Mouse (Mus musculus): Measurements from ENCODE around the gene Trhde. TPM values are rescaled to one million over a fixed set of nuclear protein-coding genes. Genes with fewer than 3 reads are reported as not detected.

The Trhde gene
- 10 to 100 TPM; 18.6 to 18.7 TPM for total RNA-seq (2021)

DNA sequence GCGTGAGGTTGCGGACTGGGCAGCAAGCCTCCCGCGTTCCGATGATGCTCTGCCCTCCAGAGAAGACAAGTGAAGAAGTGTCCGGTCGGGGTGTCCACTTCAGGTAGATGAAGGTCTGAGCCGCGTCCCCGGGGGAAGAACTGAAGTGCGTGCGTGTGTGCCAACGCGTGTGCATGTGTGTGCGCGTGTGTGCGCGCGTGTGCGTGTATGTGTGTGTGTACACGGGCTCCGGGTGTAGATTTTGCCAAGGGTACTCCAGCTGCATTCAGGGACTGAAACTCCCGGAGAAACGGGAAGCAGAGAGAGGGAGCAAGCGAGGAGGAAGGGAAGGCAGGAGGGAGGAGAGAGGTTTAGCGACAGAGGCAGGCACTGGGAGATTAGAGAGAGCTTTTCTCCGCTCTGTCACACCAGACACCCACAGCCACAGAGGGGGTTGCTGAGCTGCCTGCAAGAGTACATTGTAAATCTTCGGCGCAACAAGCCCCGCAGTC lies at the start of gene Trhde:
Gene Trhde (minus strand): TSS at position 147 of the 491 bp plus-strand sequence.
- intact Hi-C loops (cut with DNase I): loop anchor here (10.0 kb wide), 2 partner anchors 293 to 1777 kb away; no protein-coding TSS in a partner anchor
- peak; percentile 39 for DNase-seq

DNA sequence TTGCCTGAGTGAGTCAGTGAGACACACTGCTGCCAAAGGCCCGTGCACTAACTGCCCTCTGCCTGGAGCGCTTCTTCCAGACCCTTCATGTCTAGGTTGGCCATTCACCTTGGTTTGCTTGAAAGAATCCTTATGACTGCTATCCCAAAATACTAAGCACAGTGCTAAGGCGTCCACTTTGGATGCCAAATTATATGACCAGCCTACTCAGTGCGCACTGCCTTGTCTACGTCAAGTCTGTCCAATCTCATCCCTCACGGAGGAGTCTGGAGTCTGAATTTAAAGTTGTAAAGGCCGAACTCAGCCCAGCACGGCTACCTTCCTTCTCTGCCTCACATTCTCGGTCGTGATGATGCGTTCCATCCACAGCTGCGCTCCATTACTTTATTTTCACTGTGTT lies 39.9 kb upstream of the Trhde start:
- no peak for DNase-seq
- intact Hi-C loops (cut with DNase I): no loop called here

- intact Hi-C loops (cut with DNase I): no loop called here
- no peak for DNase-seq
These were observed 39.3 kb upstream of the Trhde start for GRCm38 (mm10) chr10:114841440-114841839.

GRCm38 (mm10) chr10:114831313-114831712 lies 29.2 kb upstream of the Trhde start:
- peak; percentile 5 for DNase-seq
- intact Hi-C loops (cut with DNase I): no loop called here

- intact Hi-C loops (cut with DNase I): loop anchor here (10.0 kb wide), 2 partner anchors 286 to 1784 kb away; no protein-coding TSS in a partner anchor
These were observed 6.7 kb upstream of the Trhde start for GRCm38 (mm10) chr10:114808799-114809198.

GRCm38 (mm10) chr10:114805884-114806283 lies 3.8 kb upstream of the Trhde start:
- peak; percentile 74 for DNase-seq
- intact Hi-C loops (cut with DNase I): loop anchor here (10.0 kb wide), 2 partner anchors 289 to 1781 kb away; no protein-coding TSS in a partner anchor

More at GRCm38 (mm10) chr10:114808799-114809198, 6.7 kb upstream of the Trhde start:
- no peak for DNase-seq

DNA sequence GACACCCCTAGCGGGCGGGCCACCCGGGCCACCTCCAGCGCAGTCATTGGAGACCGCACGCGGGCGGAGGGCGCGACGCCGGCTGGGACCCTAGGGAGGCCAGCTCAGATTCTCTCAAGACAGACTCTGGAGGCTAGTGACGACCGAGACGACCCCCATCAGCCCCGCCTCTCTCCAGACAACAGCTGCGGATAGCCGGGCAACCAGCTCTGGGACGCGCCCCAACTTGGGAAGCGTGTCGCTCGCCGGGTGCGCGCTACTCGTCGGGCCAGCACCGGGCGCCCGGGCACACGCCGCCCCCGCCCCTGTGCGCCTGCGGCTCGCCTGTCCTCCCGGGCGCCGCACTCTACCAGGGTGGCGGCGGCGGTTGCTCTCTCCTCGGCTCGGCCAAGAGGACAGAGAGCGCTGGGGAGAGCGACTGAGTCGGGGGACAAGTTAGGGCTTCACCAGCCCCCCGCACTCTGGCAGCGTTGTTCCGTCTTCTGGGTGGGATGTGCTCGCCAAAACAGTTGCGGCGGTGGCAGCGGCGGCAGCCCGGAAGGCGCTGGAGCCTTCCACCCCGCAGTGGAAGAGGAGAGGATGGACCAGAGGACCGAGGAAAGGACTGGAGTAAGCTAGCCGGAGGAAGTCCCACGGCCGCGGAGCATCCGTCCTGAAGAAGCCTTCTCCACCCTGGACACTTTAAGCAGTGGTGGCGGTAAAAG lies 498 bp downstream of the Trhde start:
- intact Hi-C loops (cut with DNase I): loop anchor here (10.0 kb wide), 2 partner anchors 293 to 1777 kb away; no protein-coding TSS in a partner anchor
- DNase-seq: peak; percentile 83

GRCm38 (mm10) chr10:114800331-114801304 lies 1.5 kb downstream of the Trhde start:
- intact Hi-C loops (cut with DNase I): loop anchor here (10.0 kb wide), 2 partner anchors 294 to 1776 kb away; no protein-coding TSS in a partner anchor
- peak; percentile 32 for DNase-seq

DNA sequence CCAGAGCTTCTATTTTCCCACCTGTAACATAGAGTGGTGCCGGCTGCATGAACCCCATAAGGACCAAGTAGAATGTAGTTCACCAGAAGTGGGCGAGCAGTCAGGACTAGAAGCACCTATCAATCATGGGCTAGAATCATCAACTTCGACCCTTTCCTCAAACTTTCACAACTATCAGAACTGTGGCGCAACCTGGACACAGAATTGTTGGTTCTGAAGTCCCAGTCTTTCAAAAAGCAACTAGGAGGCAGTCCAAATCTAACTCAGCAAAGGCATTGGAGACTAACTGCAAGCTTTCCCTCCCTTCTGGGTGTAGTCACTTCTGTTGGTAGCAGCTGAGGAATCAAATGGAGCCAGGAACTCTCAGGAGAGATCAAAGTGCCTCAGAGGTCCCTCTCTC lies 2.6 kb downstream of the Trhde start:
- no peak for DNase-seq
- intact Hi-C loops (cut with DNase I): no loop called here

GRCm38 (mm10) chr10:114798788-114799187 lies 3.3 kb downstream of the Trhde start:
- intact Hi-C loops (cut with DNase I): no loop called here
- DNase-seq: no peak

- DNase-seq: no peak
- intact Hi-C loops (cut with DNase I): no loop called here
These were observed 3.9 kb downstream of the Trhde start for GRCm38 (mm10) chr10:114798218-114798617.

DNA sequence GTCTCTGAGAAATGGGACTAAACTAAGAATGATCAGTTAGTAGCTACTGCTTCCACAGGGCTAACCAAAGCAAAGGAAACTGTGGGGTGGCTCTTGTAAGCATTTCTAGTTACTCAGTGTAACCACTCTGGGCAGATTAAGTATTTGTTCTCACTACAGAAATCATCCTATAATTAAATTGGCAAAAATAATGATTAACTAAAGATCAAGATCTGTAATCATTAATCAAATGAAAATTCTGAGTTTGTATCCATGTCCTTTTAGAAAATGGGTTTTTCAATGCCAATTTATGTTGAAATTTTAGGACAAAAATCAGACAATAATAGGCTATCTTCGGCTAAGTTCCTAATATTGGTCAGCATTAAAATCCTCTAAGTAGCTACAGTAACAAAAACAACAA lies 4.4 kb downstream of the Trhde start:
- DNase-seq: no peak
- intact Hi-C loops (cut with DNase I): no loop called here

- intact Hi-C loops (cut with DNase I): no loop called here
- no peak for DNase-seq
These were observed 5.2 kb downstream of the Trhde start for GRCm38 (mm10) chr10:114796872-114797271.

DNA sequence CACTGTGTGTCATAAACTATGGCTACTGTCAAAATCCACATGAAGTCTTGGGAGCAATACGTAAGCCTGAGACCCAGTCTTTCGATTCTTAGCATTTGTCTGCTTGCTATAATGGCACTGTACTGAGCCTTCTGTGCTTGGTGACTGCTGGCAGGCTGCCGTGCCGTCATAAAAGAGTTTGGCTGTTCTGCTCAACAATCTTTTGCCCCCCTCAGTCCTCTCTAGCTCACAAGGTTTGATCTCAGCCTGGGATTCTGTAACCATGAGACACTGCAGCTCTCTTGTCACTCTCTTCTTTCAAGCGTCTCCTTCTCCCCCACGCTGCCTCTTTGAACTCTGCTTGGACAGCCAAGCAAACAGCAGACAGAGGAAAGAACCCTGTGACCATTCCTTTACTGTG lies 7.9 kb downstream of the Trhde start:
- intact Hi-C loops (cut with DNase I): no loop called here
- peak; percentile 38 for DNase-seq

- DNase-seq: no peak
- intact Hi-C loops (cut with DNase I): no loop called here
These were observed 36.2 kb downstream of the Trhde start for GRCm38 (mm10) chr10:114765914-114766313.

GRCm38 (mm10) chr10:114762125-114762524 lies 40.0 kb downstream of the Trhde start:
- intact Hi-C loops (cut with DNase I): no loop called here
- DNase-seq: no peak

DNA sequence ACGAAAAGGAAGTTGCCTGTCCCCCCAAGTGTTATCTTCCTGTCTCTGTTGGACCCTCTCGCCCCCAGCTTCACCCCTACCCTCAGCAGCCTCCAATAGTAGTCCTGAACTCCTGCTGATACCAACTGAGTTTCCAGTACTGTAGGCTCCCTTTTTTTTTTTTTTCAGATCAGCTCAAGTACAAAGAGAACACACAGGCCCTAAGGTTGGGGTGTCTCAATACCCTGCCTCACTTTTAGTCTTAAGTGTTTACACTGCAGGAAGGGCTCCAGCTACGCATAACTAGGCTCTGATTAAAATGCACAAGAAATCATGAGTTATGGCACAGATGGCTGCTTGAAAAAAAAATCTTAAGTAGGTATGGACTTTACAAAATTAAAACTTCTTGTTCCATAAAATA lies 42.9 kb downstream of the Trhde start:
- DNase-seq: no peak
- intact Hi-C loops (cut with DNase I): no loop called here

- DNase-seq: peak; percentile 3
- intact Hi-C loops (cut with DNase I): no loop called here
These were observed 43.5 kb downstream of the Trhde start for GRCm38 (mm10) chr10:114758614-114759013.

DNA sequence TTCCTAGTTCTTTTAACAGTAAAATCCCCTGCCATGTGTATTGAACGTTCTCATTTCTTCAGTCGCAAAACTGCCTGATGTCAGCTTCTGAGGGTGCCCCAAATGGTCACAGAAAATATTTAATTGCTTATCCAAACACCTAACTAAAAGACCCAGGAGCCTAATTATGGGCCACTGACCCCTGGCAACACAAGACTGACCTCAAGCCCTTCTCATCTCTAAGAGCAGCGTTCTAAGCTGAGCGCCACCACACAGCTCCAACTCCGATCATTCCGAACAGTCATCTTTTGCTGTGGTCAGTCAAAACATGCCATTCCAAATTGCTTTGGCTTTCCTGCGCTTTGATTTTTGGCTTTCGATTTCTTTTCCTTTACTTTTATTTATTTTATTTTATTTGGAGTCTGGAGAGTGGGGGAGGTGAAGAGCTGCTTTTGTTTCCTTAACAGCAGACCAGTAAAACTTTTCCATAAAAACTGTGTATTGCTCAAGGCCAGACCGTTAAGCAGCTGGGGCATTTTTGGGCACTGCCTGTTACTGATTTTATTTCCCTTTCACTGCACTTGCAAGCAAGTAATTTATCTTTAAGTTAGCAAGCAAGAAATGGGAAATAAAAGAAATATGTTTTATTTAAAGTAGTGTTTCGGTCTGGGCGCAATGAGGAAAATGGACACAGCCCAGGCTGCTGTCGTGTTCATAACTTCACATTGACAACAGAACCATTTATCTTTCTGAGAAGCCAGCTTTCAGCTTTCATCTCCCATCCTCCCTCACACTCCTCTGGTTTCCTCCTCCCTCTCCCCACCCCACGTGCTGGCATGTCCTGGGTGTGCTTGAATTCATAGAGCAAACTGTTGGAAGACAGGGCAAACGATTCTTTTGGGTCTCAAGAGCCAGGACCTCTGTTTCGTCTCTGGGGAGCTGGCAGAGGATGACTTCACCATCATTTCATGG lies 59.1 kb downstream of the Trhde start:
- intact Hi-C loops (cut with DNase I): no loop called here
- DNase-seq: no peak

GRCm38 (mm10) chr10:114739916-114740315 lies 62.2 kb downstream of the Trhde start:
- DNase-seq: no peak
- intact Hi-C loops (cut with DNase I): no loop called here

Data from left cerebral cortex, postnatal 4 days (tissue).